Mouse (Mus musculus): ENCODE measurements at regions not wholly inside any gene's neighbourhood (a gene's known extent, or its start where the extent isn't known, plus 50 kb on each side); places are given as distances from the start of the nearest gene placed in this dataset.

- DNase-seq, result no peak
Measured at GRCm38 (mm10) chr9:103813791-103814190, 52.2 kb upstream of the Tmem108 start.

- peak; percentile 2 for DNase-seq
Measured at GRCm38 (mm10) chr9:103818998-103819397, 57.4 kb upstream of the Tmem108 start.

GRCm38 (mm10) chr9:103821632-103822031 lies 60.0 kb upstream of the Tmem108 start:
- DNase-seq, result no peak

- no peak for DNase-seq
Measured at GRCm38 (mm10) chr9:103823491-103823890, 61.9 kb upstream of the Tmem108 start.

GRCm38 (mm10) chr9:103841199-103841598 lies 79.6 kb upstream of the Tmem108 start:
- DNase-seq, result no peak

- no peak for DNase-seq
Measured at GRCm38 (mm10) chr9:103843836-103844235, 82.2 kb upstream of the Tmem108 start.

- no peak for DNase-seq
Measured at GRCm38 (mm10) chr9:103845916-103846457, 84.3 kb upstream of the Tmem108 start.

- no peak for DNase-seq
Measured at GRCm38 (mm10) chr9:103847931-103848330, 86.3 kb upstream of the Tmem108 start.

- no peak for DNase-seq
Measured at GRCm38 (mm10) chr9:103849079-103849478, 87.4 kb upstream of the Tmem108 start.

GRCm38 (mm10) chr9:103852691-103853090 lies 91.1 kb upstream of the Tmem108 start:
- no peak for DNase-seq

GRCm38 (mm10) chr9:103860658-103861377 lies 99.2 kb upstream of the Tmem108 start:
- DNase-seq, result peak; percentile 36

GRCm38 (mm10) chr9:103862493-103862892 lies 100.9 kb upstream of the Tmem108 start:
- DNase-seq, result no peak

- DNase-seq, result no peak
Measured at GRCm38 (mm10) chr9:103867433-103868209, 106.0 kb upstream of the Tmem108 start.

GRCm38 (mm10) chr9:103869276-103869675 lies 107.6 kb upstream of the Tmem108 start:
- no peak for DNase-seq

GRCm38 (mm10) chr9:103872119-103872518 lies 110.5 kb upstream of the Tmem108 start:
- peak; percentile 25 for DNase-seq

GRCm38 (mm10) chr9:103873876-103874275 lies 112.2 kb upstream of the Tmem108 start:
- no peak for DNase-seq

- no peak for DNase-seq
Measured at GRCm38 (mm10) chr9:103877851-103878250, 116.2 kb upstream of the Tmem108 start.

- no peak for DNase-seq
Measured at GRCm38 (mm10) chr9:103892827-103893226, 109.5 kb upstream of the Nphp3 start.

- no peak for DNase-seq
Measured at GRCm38 (mm10) chr9:103894376-103894775, 108.0 kb upstream of the Nphp3 start.

- DNase-seq, result no peak
Measured at GRCm38 (mm10) chr9:103899311-103899710, 103.0 kb upstream of the Nphp3 start.

- no peak for DNase-seq
Measured at GRCm38 (mm10) chr9:103911347-103911746, 91.0 kb upstream of the Nphp3 start.

GRCm38 (mm10) chr9:103915126-103915525 lies 87.2 kb upstream of the Nphp3 start:
- no peak for DNase-seq

- DNase-seq, result no peak
Measured at GRCm38 (mm10) chr9:103917771-103918170, 84.6 kb upstream of the Nphp3 start.

- DNase-seq, result no peak
Measured at GRCm38 (mm10) chr9:103922356-103922755, 80.0 kb upstream of the Nphp3 start.

Measured in lung, postnatal 36 days (tissue).